Mouse (Mus musculus): ENCODE measurements around the gene Sinhcaf.

- TF ChIP-seq CTCF (IDR thresholded peaks at IDR 0.05; ENCODE audit: low read depth) (no peak), EP300 (optimal IDR thresholded peaks at IDR 0.05) (no peak)
Measured at GRCm38 (mm10) chr6:148961285-148961684, 15.0 kb upstream of the Sinhcaf start.

Data from stomach, postnatal 0 days (tissue).